Mouse (Mus musculus) ovary, postnatal 36 days (tissue): ENCODE measurements around the gene Myrf.

Experiments used
- DNase-seq: peaks from one replicate; pipeline ENCODE4 v3.0.0; 2022; ENCODE audit warnings: low spot score, mixed read lengths

The Myrf gene

DNA sequence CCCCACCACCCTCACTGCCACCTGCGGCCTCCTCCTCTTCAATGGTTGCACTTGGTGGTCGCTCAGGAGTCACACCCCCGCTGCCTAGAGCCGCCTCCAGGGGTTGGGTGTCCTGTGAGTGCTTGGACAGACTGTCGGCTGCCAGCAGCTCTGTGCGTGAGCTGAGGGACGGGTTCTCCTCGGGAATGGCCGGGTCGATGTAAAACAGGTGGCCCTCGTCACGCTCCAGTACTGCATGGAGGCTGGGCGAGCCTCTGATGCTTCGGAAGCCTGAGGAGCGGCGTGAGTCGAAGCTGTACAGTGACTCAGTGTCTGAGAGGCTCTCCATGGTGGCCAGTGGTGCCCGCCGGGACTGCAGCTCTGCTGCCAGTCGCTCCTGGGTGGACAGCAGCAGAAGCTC, 7.6 kb upstream of the Myrf start:
- DNase-seq: no peak

DNA sequence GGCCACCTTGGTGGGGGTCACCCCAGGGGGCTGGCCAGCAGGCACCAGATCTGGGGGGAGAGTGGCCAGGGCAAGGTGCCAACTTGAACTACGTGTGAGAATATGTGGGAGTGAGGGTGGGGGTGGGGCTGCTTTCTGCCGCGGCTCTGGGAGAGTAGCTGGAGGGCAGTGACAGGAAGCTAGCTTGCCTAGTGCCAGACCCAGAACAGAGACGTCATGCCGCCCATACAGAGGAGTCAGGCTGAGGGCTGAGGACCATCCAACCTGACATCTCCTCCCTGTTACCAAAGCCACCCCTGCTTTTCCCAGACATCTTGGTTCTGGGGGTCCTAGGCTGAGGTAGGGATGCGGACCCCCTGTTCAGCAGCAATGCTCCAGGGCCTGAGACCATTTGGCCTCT, 6.6 kb upstream of the Myrf start:
- no peak for DNase-seq

DNA sequence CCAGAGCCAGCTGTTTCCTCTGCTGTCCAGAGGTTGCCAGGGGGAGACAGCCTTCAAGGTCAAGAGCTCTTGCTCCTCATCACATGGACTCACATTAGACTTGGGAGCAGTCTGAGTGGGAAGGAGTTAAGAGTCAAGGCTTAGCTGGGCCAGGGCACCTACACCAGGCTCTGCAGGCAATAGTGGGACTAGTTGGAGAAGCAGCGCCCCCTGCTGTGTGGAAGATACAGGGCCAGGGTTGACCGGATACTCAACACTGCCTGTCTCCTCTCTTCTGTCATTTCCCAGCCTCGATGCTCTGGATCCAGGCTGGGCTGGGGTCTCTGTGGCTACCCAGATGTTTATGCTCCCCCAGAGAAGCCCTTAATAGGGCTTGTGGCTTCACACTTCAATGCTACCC, 3.6 kb upstream of the Myrf start:
- peak; percentile 61 for DNase-seq

DNA sequence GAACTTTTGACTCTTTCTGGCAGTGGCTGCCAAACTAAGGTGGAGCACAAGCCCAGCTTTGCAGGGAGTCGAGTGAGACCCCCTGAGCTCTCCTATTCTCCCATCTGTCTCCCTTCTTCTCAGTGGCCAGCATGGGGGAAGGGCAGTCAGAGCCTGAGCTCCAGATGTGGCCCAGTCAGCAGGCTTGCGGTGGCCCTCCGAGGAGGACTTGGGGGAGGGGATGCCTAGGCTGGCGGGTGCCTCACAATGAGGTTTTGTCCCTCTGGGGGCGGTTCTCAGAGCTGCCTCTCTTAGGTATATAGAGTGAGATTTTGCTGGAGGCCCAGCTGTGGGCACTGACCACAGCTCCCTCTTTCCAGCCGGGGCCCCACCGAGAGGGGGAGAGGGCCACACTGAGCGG, 2.4 kb upstream of the Myrf start:
- DNase-seq: no peak

DNA sequence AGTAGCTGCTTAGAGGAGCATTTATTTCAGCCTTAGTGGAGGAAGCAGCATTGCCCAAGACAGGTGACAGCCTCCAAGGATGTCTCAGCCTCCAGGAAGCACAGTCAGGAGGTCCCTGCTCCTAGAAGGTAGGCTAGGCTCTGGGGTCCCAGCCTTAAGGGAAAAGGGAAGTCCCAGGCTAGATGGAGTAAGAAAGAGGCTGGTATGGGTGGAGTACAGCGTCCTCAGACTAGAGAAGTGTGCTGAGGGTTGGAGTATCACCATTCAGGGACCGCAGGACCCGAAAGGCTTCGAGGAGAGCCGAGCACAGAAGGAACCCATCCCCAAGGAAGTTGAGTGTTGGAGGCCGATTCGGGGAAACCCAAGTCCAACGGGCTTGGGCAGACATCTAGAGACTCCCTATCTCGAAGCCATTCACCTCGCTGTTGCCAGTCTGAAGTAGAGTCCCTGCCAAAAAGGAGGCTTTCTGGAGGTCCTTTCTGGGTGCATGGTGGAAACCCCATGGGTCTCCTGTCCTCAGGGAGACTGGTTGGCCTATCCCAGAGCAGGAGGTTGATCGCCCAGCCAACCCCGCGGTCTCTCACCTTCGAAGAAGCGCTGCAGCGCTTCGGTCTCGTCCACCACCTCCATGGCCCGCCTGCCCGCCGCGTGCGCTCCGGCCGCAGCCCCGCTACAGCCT, 434 bp downstream of the Myrf start:
- no peak for DNase-seq

DNA sequence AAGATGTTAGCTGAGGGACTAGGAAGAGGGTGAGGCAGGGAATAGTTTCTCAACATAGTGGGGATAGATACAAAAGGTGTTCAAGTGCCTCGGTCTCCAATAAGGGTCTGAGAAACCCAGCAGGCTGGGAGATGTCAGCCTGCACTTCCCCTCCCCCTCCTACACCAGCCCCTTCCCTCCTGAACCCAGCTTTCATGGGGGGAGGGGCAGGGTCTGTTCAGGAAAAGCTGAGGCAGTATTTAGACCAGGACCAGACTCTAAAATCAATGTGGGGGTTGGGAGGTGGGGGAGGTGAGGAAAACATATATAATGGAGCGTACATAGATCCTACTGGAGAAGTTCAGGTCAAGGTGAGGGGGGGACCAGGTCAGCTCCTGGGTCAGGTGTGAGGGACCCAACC, 1.1 kb downstream of the Myrf start:
- DNase-seq: no peak

DNA sequence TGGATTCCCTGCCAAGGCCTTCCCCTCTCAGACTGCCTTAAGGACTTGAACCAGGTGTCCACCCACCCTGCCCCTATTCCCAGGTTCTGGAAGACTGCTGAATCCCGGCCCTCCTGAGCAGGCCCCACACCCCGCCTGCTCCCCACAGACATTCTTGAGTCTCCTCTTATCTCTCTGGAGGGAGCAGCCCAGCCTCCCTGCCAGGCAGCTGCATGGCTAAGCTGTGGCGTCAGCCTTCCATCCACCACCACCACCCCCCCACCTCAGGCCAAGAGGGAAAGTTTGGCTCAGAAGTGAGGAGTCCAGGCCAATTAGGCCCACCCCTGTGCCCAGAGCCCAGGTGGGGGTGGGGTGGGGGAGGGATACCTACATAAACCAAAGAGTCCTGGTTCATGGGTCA, 2.1 kb downstream of the Myrf start:
- no peak for DNase-seq

DNA sequence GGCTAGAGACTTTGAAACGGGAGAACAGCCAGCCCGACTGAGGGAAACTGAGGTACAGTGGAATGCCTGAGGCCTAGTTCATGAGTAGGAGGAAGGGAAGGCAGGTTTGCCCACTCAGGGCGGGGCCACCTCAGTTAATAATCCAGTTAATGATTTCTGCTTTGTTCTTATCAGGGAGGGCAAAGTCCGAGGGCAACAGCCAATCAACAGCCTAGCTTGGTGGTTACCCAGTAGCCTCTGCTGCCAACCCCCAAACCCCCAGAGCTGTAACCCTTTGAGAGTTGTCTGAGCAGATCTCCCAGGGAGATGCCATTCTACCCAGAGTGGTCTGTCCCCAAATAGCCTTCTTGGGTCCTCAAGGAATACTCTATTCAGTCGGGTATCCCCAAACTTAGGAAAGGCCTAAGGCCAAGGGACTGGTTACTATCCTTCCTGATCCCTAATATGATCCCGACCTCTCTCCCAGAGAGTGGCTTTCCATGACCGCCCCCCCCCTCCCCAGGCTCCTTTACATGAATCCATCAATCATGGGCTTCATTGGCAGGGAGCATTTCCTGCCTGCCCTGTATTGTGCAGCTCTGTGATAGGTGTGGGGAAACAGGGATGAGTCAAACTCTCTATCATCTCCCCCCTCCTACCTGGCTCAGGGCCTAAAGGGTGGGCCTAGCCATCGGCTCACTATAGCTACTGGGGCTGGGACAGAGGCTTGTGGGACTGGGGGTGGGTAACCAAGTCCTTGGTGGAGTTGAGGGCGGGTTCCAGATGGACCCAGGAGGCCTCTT, 4.6 kb downstream of the Myrf start:
- DNase-seq: no peak

DNA sequence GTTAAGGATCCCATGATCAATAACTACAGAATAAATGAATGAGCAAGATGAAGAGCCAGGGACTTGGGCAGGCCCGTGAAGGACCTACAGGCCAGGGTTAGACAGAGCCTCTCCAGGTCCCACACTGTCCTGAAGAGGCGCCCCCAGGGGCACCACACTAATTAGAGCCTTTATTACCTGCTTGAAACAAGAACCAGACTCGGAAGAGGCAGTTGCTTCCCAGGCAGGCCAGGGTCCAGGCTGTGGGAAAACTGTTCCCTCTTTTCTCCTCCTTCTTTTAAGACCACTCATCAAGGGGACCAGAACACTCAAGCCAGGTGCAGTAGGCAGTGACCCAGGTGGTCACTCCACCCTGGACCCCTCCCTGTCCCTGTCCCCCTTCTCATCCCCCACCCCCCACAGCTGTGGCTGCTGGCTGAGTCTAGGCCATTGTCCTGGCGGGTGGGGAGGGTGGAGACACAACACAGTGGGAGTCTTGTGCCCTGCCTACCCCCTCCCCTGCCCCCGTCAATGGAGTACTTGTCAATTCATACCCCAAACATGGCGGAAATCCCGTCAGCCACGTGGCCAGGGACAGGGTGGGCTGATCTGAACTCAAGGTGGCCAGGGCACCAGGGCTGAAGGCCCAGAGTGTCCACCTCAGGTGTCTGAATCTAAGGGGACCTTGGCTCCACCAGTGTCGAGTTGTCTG, 8.1 kb downstream of the Myrf start:
- no peak for DNase-seq

DNA sequence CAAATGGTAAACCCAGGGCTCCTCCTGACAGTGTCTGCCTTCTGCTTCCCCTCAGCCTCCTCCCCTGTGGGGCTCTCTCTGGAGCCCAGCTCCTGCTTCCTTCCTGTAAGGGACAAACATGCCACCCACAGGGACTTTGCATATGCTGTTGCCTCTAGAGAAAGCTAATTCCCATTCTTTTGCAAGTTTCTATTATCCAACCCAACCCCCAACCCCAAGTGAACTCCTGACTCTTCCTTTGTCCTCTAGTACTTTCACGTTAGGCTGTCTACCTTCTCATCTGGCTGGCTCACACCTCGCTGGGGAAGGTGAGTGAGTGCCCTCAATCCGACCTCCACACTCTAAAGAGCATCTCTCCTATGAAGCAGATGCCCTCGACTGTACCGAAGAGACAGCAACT, 8.7 kb downstream of the Myrf start:
- no peak for DNase-seq

DNA sequence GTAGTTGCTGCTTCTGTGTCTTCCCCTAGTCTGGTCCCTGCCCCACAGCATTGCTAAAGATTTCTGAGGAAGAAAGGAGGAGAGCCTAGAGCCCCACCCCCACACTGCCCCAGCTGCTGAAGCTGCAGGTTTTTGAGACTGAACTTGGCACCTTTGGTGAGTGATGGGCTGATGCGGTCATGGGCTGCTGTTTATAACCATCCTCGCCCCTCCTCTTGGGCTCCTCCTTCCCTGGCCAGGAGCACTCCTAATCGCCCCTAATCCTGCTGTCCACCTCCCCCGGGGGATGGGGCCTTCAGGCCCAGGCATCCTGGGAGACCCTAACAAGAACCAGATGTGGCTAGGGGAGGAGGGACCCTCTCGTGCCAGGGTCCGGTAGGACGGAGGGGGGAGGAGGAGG, 9.5 kb downstream of the Myrf start:
- no peak for DNase-seq

DNA sequence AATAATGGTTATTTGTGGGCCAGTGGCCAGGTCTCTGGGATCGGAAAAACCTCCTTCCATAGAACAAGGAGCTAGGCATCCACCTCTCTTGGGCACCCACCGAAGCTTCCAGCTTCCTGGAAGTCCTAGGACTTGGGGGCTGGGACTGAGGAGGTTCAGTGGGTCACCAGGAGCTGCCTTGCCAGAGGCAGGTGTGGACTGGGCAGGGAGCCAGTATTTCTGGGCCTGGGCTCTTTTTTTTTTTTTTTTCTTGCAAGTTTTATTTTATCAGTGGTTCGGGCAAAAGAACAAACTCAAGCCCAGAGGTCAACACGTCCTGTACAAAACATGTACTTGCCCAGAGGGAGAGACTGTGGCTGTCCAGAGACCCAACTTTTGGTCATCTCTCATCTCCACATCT, 14.8 kb downstream of the Myrf start:
- no peak for DNase-seq

DNA sequence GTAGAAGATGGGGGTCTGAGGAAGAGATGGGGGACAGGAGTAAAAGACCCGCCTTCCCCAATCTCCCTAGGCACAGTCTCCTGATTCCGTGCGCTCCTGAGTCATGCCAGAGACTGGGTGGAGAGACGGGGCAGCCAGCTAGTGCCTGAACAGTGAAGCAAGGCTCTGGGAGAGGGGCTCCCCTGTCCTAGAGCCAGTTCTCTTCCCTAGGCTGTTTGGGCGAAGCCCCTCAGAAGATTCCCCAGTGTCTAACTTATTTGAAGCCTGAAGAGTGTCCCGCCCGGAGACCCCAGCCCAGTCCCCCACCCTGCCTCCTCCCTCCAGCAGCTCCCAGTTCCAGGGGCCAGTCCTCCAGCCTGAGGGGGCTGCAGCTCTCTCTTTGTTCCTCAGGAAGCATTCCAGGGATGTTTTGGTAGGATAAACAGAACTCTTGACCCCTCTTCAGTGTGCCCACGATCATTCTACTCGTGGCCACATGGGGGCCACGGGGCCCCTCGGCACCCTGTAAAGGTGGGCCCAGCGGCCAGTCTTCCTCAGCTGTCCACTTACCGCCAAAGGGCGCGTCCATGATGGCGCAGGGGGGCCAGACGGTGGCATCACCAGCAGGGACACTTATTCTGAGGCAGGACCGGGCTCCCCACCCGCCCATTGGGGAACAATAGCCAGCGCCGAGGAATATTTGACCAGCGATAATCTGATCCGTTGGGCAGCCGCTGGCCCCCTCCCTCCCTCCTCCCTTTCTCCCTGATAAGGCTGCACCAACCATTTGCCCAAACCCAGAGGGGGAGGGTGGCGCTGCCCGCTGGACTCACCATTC, 15.7 kb downstream of the Myrf start:
- DNase-seq: no peak

DNA sequence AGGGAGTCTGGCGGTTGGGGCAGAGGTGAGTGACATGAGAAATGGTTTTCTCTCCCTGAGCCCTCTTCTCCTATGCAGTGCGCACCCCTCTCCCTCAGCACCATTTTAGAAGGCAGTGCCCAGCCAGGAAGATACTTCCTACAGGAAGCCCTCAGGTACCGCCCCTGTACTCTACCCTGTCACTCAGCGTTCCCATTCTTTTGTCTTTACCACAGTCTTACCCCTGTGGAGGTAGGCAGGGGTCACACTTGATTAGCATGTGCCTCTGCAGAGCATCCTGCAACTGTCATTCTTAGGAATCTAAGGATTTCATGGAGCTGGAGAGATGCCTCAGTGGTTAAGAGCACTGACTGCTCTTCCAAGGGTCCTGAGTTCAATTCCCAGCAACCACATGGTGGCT, 17.0 kb downstream of the Myrf start:
- DNase-seq: no peak

DNA sequence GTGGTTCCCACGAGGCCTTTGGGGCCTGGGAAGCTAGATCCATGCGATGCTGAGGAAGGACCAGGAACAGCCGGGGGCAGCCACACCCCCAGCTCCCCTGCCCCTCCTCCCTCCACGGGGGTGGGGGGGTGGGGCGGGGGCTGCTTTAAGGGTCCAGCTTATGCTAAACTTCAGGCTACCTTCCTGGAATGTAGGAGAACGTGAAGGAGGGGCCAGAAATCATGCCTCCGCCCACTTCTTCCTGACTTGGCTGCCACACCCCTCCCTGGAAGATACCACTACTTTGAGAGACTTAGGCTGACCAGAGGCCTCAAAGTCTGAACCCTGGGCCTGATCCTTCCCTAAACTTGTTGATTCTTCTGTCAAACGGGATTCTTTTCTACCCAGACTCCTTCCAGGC, 17.9 kb downstream of the Myrf start:
- no peak for DNase-seq

DNA sequence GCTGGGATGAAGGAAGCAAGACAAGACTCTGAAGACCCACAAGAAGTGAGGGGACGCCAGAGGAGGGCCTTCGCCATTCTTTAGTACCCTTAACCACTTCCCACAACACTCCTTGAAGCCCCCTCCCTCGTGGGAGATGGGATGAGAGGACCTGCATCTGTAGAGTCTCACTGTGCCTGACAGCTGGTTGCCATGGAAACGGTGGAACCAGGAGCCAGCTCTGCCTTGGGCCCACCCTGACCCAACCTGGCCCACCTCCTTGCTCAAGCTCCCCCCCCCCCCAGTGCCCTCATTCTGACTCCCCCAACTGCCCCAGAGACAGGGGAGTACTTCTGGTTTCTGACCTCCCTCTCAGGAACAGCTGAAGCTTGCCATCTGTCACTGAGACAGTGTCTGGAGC, 19.0 kb downstream of the Myrf start:
- DNase-seq: no peak

DNA sequence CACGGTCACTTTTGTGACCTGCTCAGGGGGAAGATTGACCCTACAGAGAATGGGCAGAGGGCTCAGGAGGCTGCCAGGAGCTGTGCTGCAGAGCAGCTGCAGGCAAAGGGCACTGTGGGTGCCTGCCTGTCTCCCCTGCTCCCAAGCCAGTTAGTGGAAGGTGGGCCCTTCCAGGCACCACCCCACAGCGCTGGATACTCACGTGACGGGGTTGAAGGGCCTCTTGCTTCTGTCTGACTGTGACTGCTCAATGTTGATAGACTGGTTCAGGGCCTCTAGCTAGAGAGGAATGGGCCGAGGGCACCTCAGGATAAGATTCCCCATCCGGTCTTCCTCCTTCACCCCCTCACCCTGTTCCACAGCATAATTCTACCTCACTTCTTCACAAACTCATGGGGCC, 21.0 kb downstream of the Myrf start:
- no peak for DNase-seq

DNA sequence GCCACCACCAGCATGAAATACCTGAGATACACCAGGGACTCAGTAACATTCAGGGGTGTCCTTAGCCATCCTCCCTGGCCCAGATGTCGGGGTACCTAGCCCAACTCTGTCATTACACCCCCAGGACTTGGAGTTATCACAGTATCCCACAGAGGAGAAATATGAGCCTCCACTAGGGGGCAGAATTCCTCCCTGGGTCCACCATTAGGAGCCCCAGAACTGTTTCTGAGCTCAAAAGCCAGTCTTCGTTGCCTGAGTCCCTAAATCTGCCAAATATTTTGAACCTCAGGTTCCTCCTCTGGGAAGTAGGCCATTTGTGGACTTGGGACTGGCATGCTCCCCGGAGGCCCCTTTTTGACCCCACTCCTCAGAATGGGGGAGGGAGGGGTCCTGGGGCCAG, 21.4 kb downstream of the Myrf start:
- no peak for DNase-seq

DNA sequence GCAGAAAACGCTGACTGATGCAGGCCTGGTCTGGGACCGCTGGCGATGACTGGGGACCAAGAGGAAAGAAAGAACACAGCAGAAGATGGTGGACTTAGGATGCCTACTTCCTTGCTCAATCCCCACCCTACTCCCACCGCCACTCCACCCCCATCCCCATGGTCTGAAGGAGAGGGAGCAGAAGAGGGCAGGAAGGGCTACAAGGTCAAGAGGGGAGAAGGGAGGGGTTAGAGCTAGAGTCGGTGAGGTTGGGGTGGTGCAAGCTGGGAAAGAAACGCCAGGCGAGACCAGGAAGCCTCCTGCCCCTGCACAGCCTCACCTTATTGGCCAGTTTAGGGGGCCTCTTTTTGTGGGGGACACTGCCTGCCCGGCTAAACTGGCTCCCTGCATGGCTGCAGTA, 24.4 kb downstream of the Myrf start:
- no peak for DNase-seq

DNA sequence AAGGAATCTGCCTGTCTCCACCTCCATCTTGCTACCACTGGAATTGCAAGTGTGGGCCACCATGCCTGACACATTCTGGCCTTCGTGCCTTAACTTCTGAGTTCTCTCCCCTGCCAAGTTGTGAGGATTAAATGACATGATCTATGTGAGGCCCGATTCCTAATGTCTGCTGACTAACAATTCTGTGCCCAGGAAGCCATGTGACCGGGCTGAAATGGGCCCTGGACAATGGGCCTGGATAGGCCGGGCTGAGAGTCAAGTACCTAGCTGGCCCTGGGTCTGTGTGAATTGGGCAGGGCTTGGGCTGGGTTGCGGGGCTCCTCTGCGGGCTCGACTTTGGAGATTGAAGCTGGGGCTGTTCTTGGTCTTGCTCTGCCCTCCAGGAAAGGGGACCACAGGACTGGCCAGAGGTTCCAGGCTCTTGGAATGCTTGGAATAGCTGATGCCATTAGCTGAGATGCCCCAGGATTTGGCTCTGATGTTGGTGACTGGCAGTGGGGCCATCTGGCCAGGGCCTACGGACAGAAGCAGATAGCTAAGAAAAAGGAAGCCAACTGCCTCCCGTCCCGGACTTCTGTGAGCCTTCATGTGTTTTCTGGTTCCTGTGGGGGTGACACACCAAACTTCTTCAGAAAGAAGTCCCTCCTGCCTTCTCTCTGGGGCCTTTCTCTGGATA, 26.6 kb downstream of the Myrf start:
- DNase-seq: no peak

DNA sequence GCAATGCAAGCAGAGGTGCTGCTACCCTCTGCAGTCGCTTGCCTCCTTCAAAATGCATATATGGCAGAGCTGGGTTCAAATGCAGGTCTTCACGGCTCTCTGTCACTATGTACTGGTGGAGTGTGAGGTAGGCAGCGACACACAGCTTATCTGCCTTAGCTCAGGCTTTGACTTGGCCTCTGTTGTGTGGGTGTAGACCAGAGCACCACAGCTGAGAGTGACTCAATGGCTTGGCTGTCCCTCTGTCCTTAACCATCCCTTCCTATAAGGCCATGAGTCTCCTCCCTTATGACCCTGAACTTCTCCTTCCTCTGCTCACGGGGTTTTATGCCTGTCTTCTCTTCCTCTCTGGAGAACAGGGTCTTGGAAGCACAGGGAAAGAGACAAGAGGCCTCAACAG, 29.7 kb downstream of the Myrf start:
- no peak for DNase-seq

DNA sequence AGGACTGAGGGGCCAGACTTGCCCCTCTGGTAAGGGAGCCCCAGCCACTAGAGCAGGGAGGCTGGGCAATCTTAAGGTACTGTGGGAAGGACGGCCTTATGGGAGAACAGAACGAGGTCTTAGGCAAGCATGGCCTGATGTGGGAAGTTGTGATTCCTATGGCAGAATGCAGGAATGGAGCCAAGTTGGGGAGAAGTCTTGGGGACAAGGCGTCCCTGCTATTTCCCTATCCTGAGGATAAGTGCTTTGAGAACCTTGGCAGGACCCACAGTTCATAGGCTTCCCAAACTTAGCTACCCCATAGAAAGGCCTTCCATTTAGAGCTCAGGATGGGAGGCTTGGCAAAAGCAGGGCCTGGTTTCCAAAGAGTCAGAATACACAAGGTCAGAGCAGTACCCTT, 31.7 kb downstream of the Myrf start:
- DNase-seq: no peak
